Mouse (Mus musculus) CH12.LX (cell line): ENCODE data around the gene Traf2.

Experiments used
- CTCF ChIP-seq, 2 experiments: IDR thresholded peaks in 1 of 2; conservative IDR thresholded peaks in 1 of 2; 2 replicates each; pipeline ENCODE4 v1.5.1; 2011 to 2012; ENCODE audit warnings: low read depth in 2 of 2, low read length in 2 of 2, improper control_type of control experiment in 1 of 2, inconsistent platforms in 1 of 2, mild to moderate bottlenecking in 1 of 2, moderate library complexity in 1 of 2
- EP300 ChIP-seq: IDR thresholded peaks from 2 replicates; pipeline ENCODE4 v1.6.1; 2011; ENCODE audit warnings: low read length, improper control_type of control experiment
- JUND ChIP-seq: conservative IDR thresholded peaks from 2 replicates; pipeline ENCODE4 v1.6.1; 2011; ENCODE audit warnings: low read depth, low read length, improper control_type of control experiment
- MAFK ChIP-seq: IDR thresholded peaks from 2 replicates; pipeline ENCODE4 v1.6.1; 2011; ENCODE audit warnings: low read length, improper control_type of control experiment; ENCODE audit not compliant: insufficient replicate concordance
- MXI1 ChIP-seq: IDR thresholded peaks from 2 replicates; pipeline ENCODE4 v1.6.1; 2011; ENCODE audit warnings: mild to moderate bottlenecking, low read depth, low read length, improper control_type of control experiment
- POLR2A ChIP-seq: IDR thresholded peaks from 2 replicates; pipeline ENCODE4 v1.6.1; 2011; ENCODE audit warnings: low read depth, mild to moderate bottlenecking, improper control_type of control experiment, low read length
- USF1 ChIP-seq: IDR thresholded peaks from 2 replicates; pipeline ENCODE4 v1.6.1; 2014; ENCODE audit warnings: low read depth, mild to moderate bottlenecking, inconsistent platforms, low read length, improper control_type of control experiment
- USF2 ChIP-seq: conservative IDR thresholded peaks from 2 replicates; pipeline ENCODE4 v1.6.1; 2011; ENCODE audit warnings: low read depth, low read length, improper control_type of control experiment

DNA sequence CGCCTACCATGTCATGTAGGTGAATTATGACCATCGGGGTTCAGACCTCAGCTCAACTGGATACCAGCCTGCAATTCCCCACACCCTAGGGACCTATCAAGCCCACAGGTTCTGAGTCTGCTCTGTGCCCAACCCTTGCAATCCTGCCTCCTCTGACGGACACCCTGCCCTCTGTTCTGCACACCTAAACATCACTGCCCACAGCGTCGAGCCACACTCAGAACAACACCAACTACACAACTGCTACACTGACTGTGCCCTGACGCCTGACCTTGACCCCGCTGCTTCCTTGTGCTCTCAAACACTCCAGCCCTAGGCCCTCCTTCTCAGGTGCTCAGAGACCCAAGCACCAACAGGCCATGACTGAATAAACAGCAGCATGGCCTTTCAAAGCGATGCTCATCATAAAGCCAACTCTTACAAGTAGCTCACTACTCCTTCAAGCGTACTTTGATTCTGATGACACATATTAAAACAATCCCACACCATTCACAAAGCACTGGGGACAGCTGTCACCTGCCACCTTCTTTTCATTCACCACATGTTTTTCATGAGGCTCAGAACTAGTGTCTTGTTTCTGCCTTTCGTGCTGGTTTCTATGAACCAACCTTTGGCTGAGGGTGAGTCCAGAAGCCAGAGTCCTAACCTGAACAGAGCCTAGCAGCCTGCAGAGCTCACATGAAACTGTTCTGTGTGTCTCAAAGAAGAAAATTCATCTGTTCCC, 4.9 kb downstream of the Traf2 start:
- no peak for TF ChIP-seq POLR2A
- TF ChIP-seq USF2 = no peak
- TF ChIP-seq CTCF (conservative IDR thresholded peaks at IDR 0.05 in 1 of 2, IDR thresholded peaks at IDR 0.05 in 1 of 2; ENCODE audit: low read depth in 2 of 2, low read length in 2 of 2) = no peak
- no peak for TF ChIP-seq USF1
- TF ChIP-seq EP300 = no peak
- TF ChIP-seq MXI1 = 0 out of 2 replicates have a peak, but pooled peaks have one; percentile 37
- TF ChIP-seq MAFK = no peak
- no peak for TF ChIP-seq JUND
